Mouse (Mus musculus) stomach, postnatal 0 days (tissue): ENCODE results near the gene Prkce. TPM values are rescaled to one million over a fixed set of nuclear protein-coding genes. Genes with fewer than 3 reads are reported as not detected.

Experiments
- ATAC-seq: fragments of 200-750 bp; cut with Nextera tagmentation; 2 replicates; pipeline ENCODE4 v1.8.0; 2017; ENCODE audit not compliant: low FRiP score, low TSS enrichment
- DNase-seq: peaks from one replicate; pipeline ENCODE4 v3.0.0-alpha.2; 2016; ENCODE audit warnings: low spot score
- H3K27ac ChIP-seq: fragments of 300-500 bp; sonication (generic); replicated peaks from 2 replicates; pipeline ENCODE4 v1.5.1; 2014; ENCODE audit warnings: mild to moderate bottlenecking, control low read depth
- H3K27me3 ChIP-seq: fragments of 300-500 bp; sonication (generic); 2 replicates; pipeline ENCODE4 v1.6.1; 2014; ENCODE audit warnings: low read length; ENCODE audit not compliant: control insufficient read depth, insufficient read depth
- H3K36me3 ChIP-seq: fragments of 300-500 bp; sonication (generic); 2 replicates; pipeline ENCODE4 v1.6.1; 2014; ENCODE audit warnings: low read length, mixed read lengths; ENCODE audit not compliant: control insufficient read depth, insufficient read depth
- H3K4me1 ChIP-seq: fragments of 300-500 bp; sonication (generic); replicated peaks from 2 replicates; pipeline ENCODE4 v1.6.1; 2014; ENCODE audit warnings: antibody characterized with exemption; ENCODE audit not compliant: control insufficient read depth, insufficient read depth
- H3K4me2 ChIP-seq: fragments of 300-500 bp; sonication (generic); replicated peaks from 2 replicates; pipeline ENCODE4 v1.6.1; 2014; ENCODE audit warnings: low read depth, mild to moderate bottlenecking, control low read depth, moderate library complexity
- H3K4me3 ChIP-seq: fragments of 300-500 bp; sonication (generic); 2 replicates; pipeline ENCODE4 v1.5.1; 2014; ENCODE audit warnings: low read depth, low read length, control low read depth
- H3K9ac ChIP-seq: fragments of 300-500 bp; sonication (generic); 2 replicates; pipeline ENCODE4 v1.6.1; 2014; ENCODE audit warnings: mild to moderate bottlenecking, low read length, control low read depth, mixed read lengths
- H3K9me3 ChIP-seq: fragments of 300-500 bp; sonication (generic); 2 replicates; pipeline ENCODE4 v1.6.1; 2016; ENCODE audit warnings: low read length; ENCODE audit not compliant: control insufficient read depth
- CTCF ChIP-seq: IDR thresholded peaks from 2 replicates; pipeline ENCODE4 v1.5.1; 2016; ENCODE audit warnings: antibody characterized with exemption, low read depth, mild to moderate bottlenecking, moderate library complexity
- EP300 ChIP-seq: optimal IDR thresholded peaks from 2 replicates; pipeline ENCODE3; 2016; ENCODE audit warnings: antibody characterized with exemption
- WGBS: fragments of 180-500 bp; shearing (Covaris S2); extraction: QIAGEN DNeasy Blood & Tissue Kit; methylation state at CpG from one replicate; pipeline ENCODE4 v1.1.7; 2014; 5-methylcytosine and 5-hydroxymethylcytosine counted together
- polyA plus RNA-seq: library from polyadenylated mRNA; unstranded; fragments of >200 nt; fragmentation: Nextera tagmentation; extraction: Ambion mirVana; gene quantifications from 2 replicates; pipeline ENCODE4 v1.2.1, GENCODE M21; 2015

Gene Prkce
- polyA plus RNA-seq, 1 experiment from 2014 or later: 3.4 TPM

DNA sequence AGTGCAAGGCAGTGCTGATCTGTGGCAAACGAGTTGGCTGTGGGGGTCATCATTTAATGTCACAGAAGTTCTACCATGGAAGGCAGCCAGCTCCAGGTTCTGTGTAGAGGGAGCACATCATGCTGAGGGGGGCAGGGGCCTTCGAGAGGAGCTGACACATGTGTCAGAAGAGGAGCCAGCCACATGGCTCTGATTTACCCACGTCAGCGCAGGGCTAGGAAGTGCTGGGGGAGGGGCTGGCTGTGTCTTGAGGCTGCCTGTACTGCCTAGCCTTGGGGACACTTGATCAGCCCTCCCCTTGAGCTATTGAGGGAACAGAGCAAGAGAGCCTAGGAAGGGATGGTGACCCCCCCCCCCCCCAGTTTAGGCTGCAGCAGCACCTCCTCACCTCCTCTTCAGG lies 103.7 kb downstream of the Prkce start:
- no peaks in the 10 kb centered on the region for H3K4me1 ChIP-seq
- no peak overlapping the region for H3K4me3 ChIP-seq
- TF ChIP-seq EP300 (no peak), CTCF (no peak)
- H3K9me3 ChIP-seq: no peaks in the 10 kb centered on the region
- no peaks in the 10 kb centered on the region for H3K36me3 ChIP-seq
- no peak overlapping the region for H3K9ac ChIP-seq
- ATAC-seq (no peak), DNase-seq (no peak)
- H3K27ac ChIP-seq: no peak overlapping the region
- no peak overlapping the region for H3K4me2 ChIP-seq
- 46% methylated on average over 4 of the region's 4 CpGs for WGBS
- H3K27me3 ChIP-seq: no peaks in the 10 kb centered on the region; the same call in 1 of the 2 replicates

- 66% methylated on average over 6 of the region's 6 CpGs for WGBS
- no peak for ATAC-seq
- no peak for DNase-seq
- Histone ChIP-seq H3K9ac (no peak overlapping the region), H3K4me3 (no peak overlapping the region), H3K4me1 (no peaks in the 10 kb centered on the region; the same call in 1 of the 2 replicates), H3K36me3 (no peaks in the 10 kb centered on the region), H3K9me3 (no peaks in the 10 kb centered on the region), H3K27ac (no peak overlapping the region), H3K4me2 (no peak overlapping the region), H3K27me3 (no peaks in the 10 kb centered on the region; the same call in 1 of the 2 replicates)
- TF ChIP-seq CTCF (no peak), EP300 (no peak)
Measured at GRCm38 (mm10) chr17:86272961-86273360, 105.4 kb downstream of the Prkce start.

- Histone ChIP-seq H3K4me1 (no peaks in the 10 kb centered on the region; the same call in 1 of the 2 replicates), H3K4me2 (no peak overlapping the region), H3K4me3 (no peak overlapping the region), H3K27me3 (no peaks in the 10 kb centered on the region; the same call in 1 of the 2 replicates), H3K27ac (no peak overlapping the region), H3K36me3 (no peaks in the 10 kb centered on the region), H3K9ac (no peak overlapping the region), H3K9me3 (no peaks in the 10 kb centered on the region)
- 86% methylated on average over 9 of the region's 9 CpGs for WGBS
- TF ChIP-seq EP300: no peak
- no peak for TF ChIP-seq CTCF
- DNase-seq: no peak
- ATAC-seq: no peak
Measured at GRCm38 (mm10) chr17:86273566-86274349, 106.2 kb downstream of the Prkce start.

DNA sequence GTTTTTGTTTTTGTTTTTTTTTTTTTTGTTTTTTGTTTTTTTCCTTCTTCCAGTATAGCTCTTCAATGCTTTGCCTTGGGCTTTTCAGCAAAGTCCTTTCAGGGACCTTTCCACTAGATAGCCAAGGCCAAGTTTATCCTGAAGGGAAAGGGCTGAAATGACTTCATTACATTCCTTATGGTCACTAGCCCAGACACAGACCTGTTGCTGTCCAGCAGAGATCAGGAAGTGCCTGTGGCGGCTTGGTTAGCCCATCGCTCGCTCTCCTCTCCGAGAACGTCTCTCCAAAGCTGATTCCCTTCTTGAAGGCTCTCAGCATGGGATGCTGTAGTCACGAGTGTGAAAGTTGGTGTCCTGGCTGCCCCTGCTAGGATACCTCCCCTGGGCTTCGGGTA lies 106.8 kb downstream of the Prkce start:
- no peak for DNase-seq
- WGBS: 81% methylated on average over 7 of the region's 7 CpGs

DNA sequence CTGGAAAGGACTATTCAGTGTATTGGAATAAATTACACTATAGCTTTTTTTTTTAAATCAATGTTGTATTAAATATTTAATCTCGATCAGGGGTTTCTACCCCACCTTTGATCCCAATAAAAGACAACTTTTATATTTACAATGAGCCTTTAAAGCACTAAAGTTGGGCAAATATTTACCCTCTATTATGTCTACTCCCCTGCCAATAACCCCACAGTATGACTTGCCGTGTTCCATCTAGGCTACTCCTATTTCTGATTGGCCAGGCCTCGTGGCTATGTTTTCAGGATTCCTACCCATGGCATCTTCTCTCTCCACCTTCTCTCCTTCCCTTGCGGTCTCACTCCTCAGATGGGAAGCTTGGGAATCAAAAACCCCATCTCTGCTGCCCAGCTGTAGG lies 108.8 kb downstream of the Prkce start:
- Histone ChIP-seq H3K27ac (no peak overlapping the region), H3K9me3 (no peaks in the 10 kb centered on the region), H3K4me1 (no peaks in the 10 kb centered on the region; the same call in 1 of the 2 replicates), H3K9ac (no peak overlapping the region), H3K4me3 (no peak overlapping the region), H3K36me3 (no peaks in the 10 kb centered on the region), H3K4me2 (no peak overlapping the region), H3K27me3 (no peaks in the 10 kb centered on the region; the same call in 1 of the 2 replicates)
- ATAC-seq (no peak), DNase-seq (no peak)
- TF ChIP-seq EP300: no peak
- no peak for TF ChIP-seq CTCF
- WGBS: 60% methylated on average over 4 of the region's 4 CpGs

More for the DNA sequence above, 106.8 kb downstream of the Prkce start:
- TF ChIP-seq CTCF (no peak), EP300 (no peak)
- Histone ChIP-seq H3K4me2 (no peak overlapping the region), H3K4me3 (no peak overlapping the region), H3K36me3 (no peaks in the 10 kb centered on the region), H3K4me1 (no peaks in the 10 kb centered on the region; the same call in 1 of the 2 replicates), H3K9ac (no peak overlapping the region), H3K9me3 (no peaks in the 10 kb centered on the region), H3K27me3 (no peaks in the 10 kb centered on the region; the same call in 1 of the 2 replicates), H3K27ac (no peak overlapping the region)
- ATAC-seq: no peak
